Mouse (Mus musculus) ES-Bruce4 (cell line): ENCODE measurements at regions not wholly inside any gene's neighbourhood (a gene's known extent, or its start where the extent isn't known, plus 50 kb on each side); places are given as distances from the start of the nearest gene placed in this dataset.
A peak's percentile ranks its signal among the peaks of the same experiment; 100 is the strongest.

Experiments used
- H3K27ac ChIP-seq: 2 replicates; pipeline ENCODE4 v1.5.1; 2012; ENCODE audit warnings: low read length, inconsistent platforms; ENCODE audit not compliant: insufficient read depth
- H3K27me3 ChIP-seq: 2 replicates; pipeline ENCODE4 v1.6.1; 2012; ENCODE audit warnings: mild to moderate bottlenecking, low read length, inconsistent platforms; ENCODE audit not compliant: control insufficient read depth, poor library complexity, insufficient read depth, severe bottlenecking
- H3K36me3 ChIP-seq: 2 replicates; pipeline ENCODE4 v1.6.1; 2012; ENCODE audit warnings: inconsistent platforms, mild to moderate bottlenecking, low read length, moderate library complexity; ENCODE audit not compliant: control insufficient read depth, poor library complexity, insufficient read depth, severe bottlenecking
- H3K4me1 ChIP-seq: one replicate; pipeline ENCODE4 v1.8.1; 2011; ENCODE audit warnings: low read length; ENCODE audit not compliant: control insufficient read depth, insufficient read depth
- H3K4me3 ChIP-seq: 2 replicates; pipeline ENCODE4 v1.5.1; 2011; ENCODE audit warnings: low read depth, mild to moderate bottlenecking, low read length
- H3K9ac ChIP-seq: 2 replicates; pipeline ENCODE4 v1.6.1; 2012; ENCODE audit warnings: low read depth, mild to moderate bottlenecking, inconsistent platforms; ENCODE audit not compliant: poor library complexity, severe bottlenecking
- H3K9me3 ChIP-seq: replicated peaks from 2 replicates; pipeline ENCODE4 v1.6.1; 2012; ENCODE audit warnings: mild to moderate bottlenecking, low read length, inconsistent platforms; ENCODE audit not compliant: control insufficient read depth, poor library complexity, insufficient read depth, severe bottlenecking
- CTCF ChIP-seq: IDR thresholded peaks from one replicate; pipeline ENCODE4 v1.8.1; 2011; ENCODE audit warnings: low read depth, low read length
- EP300 ChIP-seq: IDR thresholded peaks from 2 replicates; pipeline ENCODE4 v1.6.1; 2011; ENCODE audit warnings: low read depth, low read length; ENCODE audit not compliant: insufficient read depth
- POLR2A ChIP-seq: IDR thresholded peaks from one replicate; pipeline ENCODE4 v1.8.1; 2011; ENCODE audit warnings: low read length; ENCODE audit not compliant: insufficient read depth

DNA sequence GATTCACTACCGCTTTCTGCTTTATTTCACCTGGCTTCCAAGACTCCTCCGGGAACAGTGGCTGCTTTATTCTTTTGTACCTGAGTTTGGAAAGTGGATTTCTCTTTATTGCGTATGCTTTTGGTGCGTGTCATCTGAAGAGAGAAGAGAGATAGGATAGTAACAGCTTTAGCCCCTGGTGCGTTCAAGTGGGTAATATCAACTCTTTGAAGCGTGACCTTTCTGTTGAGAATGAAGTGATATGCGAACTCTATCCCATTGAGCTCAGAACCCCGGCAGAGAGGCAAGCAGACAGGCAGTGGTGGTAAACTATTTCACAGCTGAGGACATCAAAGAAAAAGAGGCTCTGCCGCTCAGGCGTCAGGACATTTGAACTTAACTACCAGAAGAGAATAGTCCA, 72.7 kb upstream of the Phactr1 start:
- Histone ChIP-seq H3K4me1 (no peaks in the 10 kb centered on the region), H3K9ac (no peak overlapping the region), H3K9me3 (no peaks in the 10 kb centered on the region), H3K4me3 (no peak overlapping the region), H3K27me3 (0 out of 2 replicates have a peak, but pooled peaks cover 2% of the 10 kb centered on the region), H3K36me3 (no peaks in the 10 kb centered on the region), H3K27ac (no peak overlapping the region)
- TF ChIP-seq CTCF = no peak
- no peak for TF ChIP-seq POLR2A

- Histone ChIP-seq H3K9ac (no peak overlapping the region), H3K27me3 (0 out of 2 replicates have a peak, but pooled peaks cover 2% of the 10 kb centered on the region), H3K9me3 (no peaks in the 10 kb centered on the region), H3K36me3 (no peaks in the 10 kb centered on the region), H3K27ac (no peak overlapping the region), H3K4me3 (no peak overlapping the region), H3K4me1 (no peaks in the 10 kb centered on the region)
- TF ChIP-seq EP300 (0 out of 2 replicates have a peak, but pooled peaks have one; percentile 60), CTCF (peak; percentile 43), POLR2A (no peak)
Observed at GRCm38 (mm10) chr13:42608963-42609362, 71.5 kb upstream of the Phactr1 start.

- H3K4me1 ChIP-seq = no peaks in the 10 kb centered on the region
- H3K9me3 ChIP-seq = no peaks in the 10 kb centered on the region
- H3K27me3 ChIP-seq = no peaks in the 10 kb centered on the region
- no peak overlapping the region for H3K4me3 ChIP-seq
- H3K27ac ChIP-seq = no peak overlapping the region
- no peak for TF ChIP-seq CTCF
- TF ChIP-seq POLR2A = no peak
- no peak for TF ChIP-seq EP300
- no peaks in the 10 kb centered on the region for H3K36me3 ChIP-seq
- H3K9ac ChIP-seq = no peak overlapping the region
Observed at GRCm38 (mm10) chr13:42613326-42613725, 67.1 kb upstream of the Phactr1 start.

DNA sequence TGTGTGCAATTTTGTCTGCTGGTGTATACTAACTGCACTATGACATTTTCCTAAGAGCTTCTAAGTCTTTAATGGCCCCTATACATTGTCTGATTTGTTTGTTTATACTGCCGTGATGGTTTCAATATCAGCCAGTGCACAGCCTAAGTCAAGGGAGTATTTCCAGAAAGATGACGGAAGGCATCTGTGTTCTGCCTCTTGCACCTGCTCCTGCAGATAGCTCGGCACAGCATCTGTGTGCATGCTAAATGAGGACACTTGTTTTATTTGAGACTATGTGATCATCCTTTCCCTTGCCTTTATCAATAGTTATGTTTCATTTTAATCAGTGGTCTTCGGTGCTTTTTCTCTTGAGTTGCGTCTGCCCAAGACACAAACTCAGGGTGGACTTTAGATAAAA, 64.6 kb upstream of the Phactr1 start:
- no peak overlapping the region for H3K4me3 ChIP-seq
- no peak overlapping the region for H3K27ac ChIP-seq
- no peak overlapping the region for H3K9ac ChIP-seq
- TF ChIP-seq CTCF (no peak), POLR2A (no peak), EP300 (no peak)
- no peaks in the 10 kb centered on the region for H3K27me3 ChIP-seq
- H3K4me1 ChIP-seq = no peaks in the 10 kb centered on the region
- H3K36me3 ChIP-seq = no peaks in the 10 kb centered on the region
- H3K9me3 ChIP-seq = no peaks in the 10 kb centered on the region

- Histone ChIP-seq H3K9ac (no peak overlapping the region), H3K4me3 (no peak overlapping the region), H3K36me3 (no peaks in the 10 kb centered on the region), H3K9me3 (no peaks in the 10 kb centered on the region), H3K4me1 (no peaks in the 10 kb centered on the region), H3K27ac (no peak overlapping the region), H3K27me3 (no peaks in the 10 kb centered on the region)
- no peak for TF ChIP-seq EP300
Observed at GRCm38 (mm10) chr13:42617225-42617624, 63.2 kb upstream of the Phactr1 start.

DNA sequence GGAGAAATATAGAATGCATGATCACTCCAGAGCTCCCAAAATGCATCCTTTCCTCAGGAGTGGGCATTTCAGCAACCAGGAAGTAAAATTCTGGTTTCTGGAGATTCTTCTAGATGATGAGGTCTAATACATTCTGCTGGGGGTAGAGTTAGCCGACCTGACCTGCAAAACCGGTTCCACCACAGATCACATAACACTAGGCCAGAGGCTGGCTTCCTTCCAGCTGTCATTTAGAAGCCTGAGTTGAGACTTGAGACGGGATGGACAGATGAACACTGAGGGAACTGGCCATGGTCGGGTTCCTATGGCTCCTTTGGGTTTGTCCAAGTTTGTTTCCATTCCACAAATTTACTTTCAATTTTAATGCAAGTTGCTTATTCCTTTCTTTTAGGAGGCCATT, 62.6 kb upstream of the Phactr1 start:
- TF ChIP-seq POLR2A = no peak
- no peak for TF ChIP-seq CTCF
- TF ChIP-seq EP300 = no peak
- no peak overlapping the region for H3K27ac ChIP-seq
- H3K36me3 ChIP-seq = no peaks in the 10 kb centered on the region
- H3K27me3 ChIP-seq = no peaks in the 10 kb centered on the region
- no peak overlapping the region for H3K9ac ChIP-seq
- H3K4me1 ChIP-seq = no peaks in the 10 kb centered on the region
- no peaks in the 10 kb centered on the region for H3K9me3 ChIP-seq
- H3K4me3 ChIP-seq = no peak overlapping the region
